Mouse (Mus musculus) intestine, embryonic 14.5 days (tissue): ENCODE data around the gene Mmp28. TPM values are rescaled to one million over a fixed set of nuclear protein-coding genes. Genes with fewer than 3 reads are reported as not detected.

ENCODE experiments used
- ATAC-seq: fragments of 200-750 bp; cut with Nextera tagmentation; replicated peaks from 2 replicates; pipeline ENCODE4 v1.8.0; 2017; ENCODE audit warnings: low read depth, moderate number of reproducible peaks, moderate TSS enrichment, moderate library complexity; ENCODE audit not compliant: low FRiP score, low TSS enrichment
- DNase-seq: peaks from one replicate; pipeline ENCODE4 v3.0.0-alpha.2; 2018; ENCODE audit warnings: low spot score
- H3K27ac ChIP-seq: fragments of 300-500 bp; sonication (generic); 2 replicates; pipeline ENCODE4 v1.5.1; 2014; ENCODE audit warnings: low read depth, mild to moderate bottlenecking, control low read depth
- H3K27me3 ChIP-seq: fragments of 300-500 bp; sonication (generic); replicated peaks from 2 replicates; pipeline ENCODE4 v1.6.1; 2014; ENCODE audit warnings: low read length, control low read depth; ENCODE audit not compliant: control insufficient read depth, insufficient read depth
- H3K36me3 ChIP-seq: fragments of 300-500 bp; sonication (generic); 2 replicates; pipeline ENCODE4 v1.6.1; 2014; ENCODE audit warnings: low read length, control low read depth; ENCODE audit not compliant: control insufficient read depth, insufficient read depth
- H3K4me1 ChIP-seq: fragments of 300-500 bp; sonication (generic); replicated peaks from 2 replicates; pipeline ENCODE4 v1.6.1; 2014; ENCODE audit warnings: low read length, control low read depth, mixed read lengths; ENCODE audit not compliant: control insufficient read depth, insufficient read depth
- H3K4me2 ChIP-seq: fragments of 300-500 bp; sonication (generic); 2 replicates; pipeline ENCODE4 v1.6.1; 2014; ENCODE audit warnings: low read length
- H3K4me3 ChIP-seq: fragments of 300-500 bp; sonication (generic); 2 replicates; pipeline ENCODE4 v1.5.1; 2014; ENCODE audit warnings: low read depth, low read length, control low read depth, mixed read lengths
- H3K9ac ChIP-seq: fragments of 300-500 bp; sonication (generic); 2 replicates; pipeline ENCODE4 v1.6.1; 2014; ENCODE audit warnings: mild to moderate bottlenecking, low read length
- H3K9me3 ChIP-seq: fragments of 300-500 bp; sonication (generic); 2 replicates; pipeline ENCODE4 v1.6.1; 2016; ENCODE audit warnings: low read length, control low read depth; ENCODE audit not compliant: control insufficient read depth
- WGBS: fragments of 180-500 bp; shearing (Covaris S2); extraction: QIAGEN DNeasy Blood & Tissue Kit; methylation state at CpG from one replicate; pipeline ENCODE4 v1.1.7; 2014; 5-methylcytosine and 5-hydroxymethylcytosine counted together
- polyA plus RNA-seq: library from polyadenylated mRNA; unstranded; fragments of >200 nt; fragmentation: Nextera tagmentation; extraction: Ambion mirVana; gene quantifications from 2 replicates; pipeline ENCODE4 v1.2.1, GENCODE M21; 2014

Mmp28 gene
- polyA plus RNA-seq, 1 experiment from 2014 or later = 1.2 TPM

DNA sequence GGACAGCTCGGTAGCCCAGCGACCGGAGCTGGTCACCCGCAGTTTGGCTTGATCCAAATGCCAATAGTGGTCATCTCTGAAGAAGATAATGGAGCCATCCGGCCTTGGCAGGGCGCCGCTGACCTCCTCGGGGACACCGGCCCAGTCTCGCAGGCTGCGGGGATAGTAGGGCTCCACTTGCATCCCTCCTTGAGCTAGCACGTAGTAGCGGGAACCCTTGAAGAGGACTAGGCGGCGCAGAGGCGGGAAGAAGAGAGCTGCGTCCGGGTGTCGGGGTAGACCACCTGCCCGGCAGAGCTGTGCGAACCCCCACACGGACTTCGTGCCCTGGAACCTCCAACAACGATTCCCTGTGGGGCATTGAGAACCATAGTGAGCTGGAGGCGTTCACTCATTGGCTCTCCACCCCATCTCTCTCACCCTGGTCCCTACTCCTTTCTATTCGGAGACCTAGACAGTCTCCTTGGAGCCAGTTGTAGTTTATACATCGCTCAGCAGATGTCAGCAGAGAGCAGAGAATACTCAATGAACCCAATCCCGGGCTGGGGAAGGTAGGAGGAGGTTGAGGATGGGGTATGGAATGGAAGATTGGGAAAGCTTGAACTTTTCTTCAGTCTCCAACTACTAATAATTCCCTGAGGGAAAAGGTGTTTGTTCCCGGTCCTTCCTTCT lies 20.1 kb downstream of the Mmp28 start:
- H3K36me3 ChIP-seq = no peaks in the 10 kb centered on the region
- DNase-seq (peak; percentile 91), ATAC-seq (peak; percentile 37; the same call in 1 of the 2 replicates)
- no peak overlapping the region for H3K4me3 ChIP-seq
- no peak overlapping the region for H3K27ac ChIP-seq
- peak overlapping the region; percentile 12; the same call in 1 of the 2 replicates for H3K4me2 ChIP-seq
- H3K9ac ChIP-seq = no peak overlapping the region
- 15% methylated on average over 29 of the region's 29 CpGs for WGBS
- no peaks in the 10 kb centered on the region for H3K9me3 ChIP-seq
- H3K27me3 ChIP-seq = peaks cover 48% of the 10 kb centered on the region
- H3K4me1 ChIP-seq = peaks cover 15% of the 10 kb centered on the region; the same call in 1 of the 2 replicates

DNA sequence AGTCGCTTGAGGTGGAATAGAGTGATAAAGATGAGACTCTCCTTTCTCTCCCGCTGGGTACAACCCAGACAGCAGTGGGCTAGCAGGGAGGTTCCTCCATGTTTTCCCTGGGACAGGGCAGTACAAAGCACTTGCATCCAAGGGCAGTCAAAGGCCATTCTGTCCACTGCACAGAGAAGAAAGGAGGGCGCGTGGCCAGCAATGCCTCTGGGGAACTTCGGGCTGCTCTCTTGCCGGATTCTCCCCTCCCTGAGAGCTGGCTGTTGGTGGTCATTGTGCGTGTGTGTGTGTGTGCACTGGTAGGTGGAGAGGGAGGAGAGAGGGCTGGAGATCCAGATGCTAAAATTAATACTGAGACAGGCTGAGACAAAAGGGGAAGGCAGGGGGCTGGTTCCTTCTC lies 21.6 kb downstream of the Mmp28 start:
- Histone ChIP-seq H3K4me3 (peak overlapping the region; percentile 56; the same call in 1 of the 2 replicates), H3K27ac (no peak overlapping the region), H3K27me3 (peaks cover 48% of the 10 kb centered on the region), H3K9me3 (no peaks in the 10 kb centered on the region), H3K4me1 (peaks cover 13% of the 10 kb centered on the region; the same call in 1 of the 2 replicates), H3K36me3 (no peaks in the 10 kb centered on the region), H3K4me2 (peak overlapping the region; percentile 90), H3K9ac (no peak overlapping the region)
- ATAC-seq = no peak
- DNase-seq = no peak
- WGBS = 46% methylated on average over 7 of the region's 7 CpGs

DNA sequence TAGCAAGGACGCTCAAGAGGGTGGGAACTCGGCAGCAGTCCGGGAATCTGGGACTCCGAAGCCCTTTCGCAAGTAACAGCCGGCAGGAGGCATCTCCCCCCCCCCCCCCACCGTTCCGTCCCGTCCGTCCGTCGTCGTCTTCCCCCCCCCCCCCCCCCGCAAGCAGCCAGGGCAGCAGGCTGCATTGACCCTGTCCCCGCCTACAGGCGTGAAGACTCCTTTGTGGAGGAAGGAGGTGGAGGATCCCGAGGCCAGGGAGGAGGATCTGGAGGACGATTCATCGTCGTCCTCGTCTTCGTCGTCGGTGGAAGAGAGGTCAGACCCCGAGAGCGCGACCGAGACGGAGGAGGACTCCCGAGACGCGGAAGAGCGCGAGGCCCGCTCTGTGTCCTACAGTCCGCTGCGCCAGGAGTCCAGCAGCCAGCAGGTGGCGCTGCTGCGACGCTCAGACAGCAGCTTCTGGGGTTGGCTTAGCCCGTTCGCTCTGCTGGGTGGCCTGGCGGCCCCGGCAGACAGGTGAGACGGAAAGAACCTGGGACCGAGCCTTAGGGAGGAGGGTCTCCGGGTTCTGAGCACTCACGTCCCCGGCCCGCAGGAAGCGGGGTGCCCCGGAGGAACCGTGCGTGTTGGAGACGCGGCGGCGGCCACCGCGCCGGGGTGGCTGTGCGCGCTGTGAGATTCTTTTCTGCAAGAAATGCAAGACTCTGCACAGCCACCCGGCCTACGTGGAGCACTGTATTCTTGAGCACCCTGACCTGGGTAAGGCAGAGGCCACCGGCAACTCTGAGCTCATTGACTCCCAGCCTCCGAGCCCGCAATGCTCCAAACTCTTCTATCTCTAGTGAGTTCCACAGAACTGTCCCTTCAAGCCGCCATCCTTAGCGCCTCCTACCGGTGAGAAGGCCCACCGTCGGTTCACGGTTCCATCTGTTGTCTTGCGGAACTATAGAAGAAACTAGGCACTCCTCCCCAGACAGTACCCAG lies 22.5 kb downstream of the Mmp28 start:
- under 1% methylated on average over 66 of the region's 75 CpGs for WGBS
- ATAC-seq (peak; percentile 92), DNase-seq (peak; percentile 93)
- Histone ChIP-seq H3K4me2 (peak overlapping the region; percentile 90), H3K9ac (peak overlapping the region; percentile 48), H3K27me3 (peaks cover 42% of the 10 kb centered on the region), H3K27ac (peak overlapping the region; percentile 49; the same call in 1 of the 2 replicates), H3K4me3 (peak overlapping the region; percentile 56), H3K9me3 (no peaks in the 10 kb centered on the region), H3K36me3 (no peaks in the 10 kb centered on the region), H3K4me1 (peaks cover 13% of the 10 kb centered on the region; the same call in 1 of the 2 replicates)

DNA sequence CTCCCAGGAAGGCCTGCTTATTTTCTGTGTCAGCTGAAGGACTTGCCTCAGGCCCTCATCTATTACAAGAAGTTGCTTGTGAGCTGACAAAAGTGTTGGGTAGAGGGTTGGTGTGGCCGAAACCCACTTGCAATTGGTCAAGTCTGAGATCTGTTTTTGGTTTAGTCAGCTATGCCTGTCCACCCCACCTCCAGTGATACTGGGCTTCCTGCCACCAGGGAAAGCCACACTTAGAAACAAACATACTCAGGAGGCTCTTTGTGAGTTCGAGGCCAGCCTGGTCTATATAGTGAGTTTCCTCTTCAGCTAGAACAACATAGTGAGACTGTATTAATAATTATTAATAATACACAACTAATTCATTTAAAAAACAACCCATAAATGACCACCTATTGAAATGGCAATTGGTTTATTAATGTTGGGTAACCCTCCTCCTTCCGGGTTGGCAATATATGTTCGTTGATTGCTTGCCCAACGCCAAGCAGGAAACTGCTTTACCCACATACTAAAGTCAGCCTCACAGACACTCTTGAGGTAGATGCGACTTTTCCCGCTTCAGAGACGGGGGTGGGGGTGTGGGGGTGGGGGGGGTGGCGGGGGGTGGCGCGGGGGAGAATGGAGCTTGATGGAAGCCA lies 23.3 kb downstream of the Mmp28 start:
- no peak overlapping the region for H3K27ac ChIP-seq
- H3K9me3 ChIP-seq = no peaks in the 10 kb centered on the region
- ATAC-seq (no peak), DNase-seq (no peak)
- 22% methylated on average over 11 of the region's 11 CpGs for WGBS
- H3K4me2 ChIP-seq = peak overlapping the region; percentile 90
- H3K9ac ChIP-seq = no peak overlapping the region; the same call in 1 of the 2 replicates
- no peaks in the 10 kb centered on the region for H3K36me3 ChIP-seq
- peaks cover 13% of the 10 kb centered on the region; the same call in 1 of the 2 replicates for H3K4me1 ChIP-seq
- H3K27me3 ChIP-seq = peaks cover 34% of the 10 kb centered on the region
- H3K4me3 ChIP-seq = no peak overlapping the region

DNA sequence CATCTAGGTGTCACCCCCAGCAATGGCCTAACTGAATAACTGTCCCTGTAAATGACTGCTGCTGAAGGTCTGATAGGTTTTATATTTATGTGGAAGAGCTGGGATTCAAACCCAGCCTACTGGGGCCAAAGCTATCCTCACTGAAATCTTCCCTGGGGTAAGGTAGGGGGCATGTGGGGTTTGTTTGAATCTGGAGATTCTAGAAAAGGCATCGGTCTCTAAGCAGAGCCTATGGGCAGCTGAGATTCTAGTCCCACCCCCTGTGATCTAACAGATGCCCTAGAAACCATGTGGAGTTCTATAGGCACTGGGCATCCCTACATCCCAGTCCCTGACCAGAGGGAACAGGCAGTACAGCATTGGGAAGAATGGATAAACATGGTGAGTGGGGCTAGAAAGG lies 25.5 kb downstream of the Mmp28 start, which contains the start of gene 1700020L24Rik:
1700020L24Rik (plus strand) TSS at position 301 of the 400 bp plus-strand sequence.
- no peak for ATAC-seq
- no peak within 1 kb of the TSS for H3K4me3 ChIP-seq
- H3K4me1 ChIP-seq = 0 out of 2 replicates have a peak, but pooled peaks cover 6% of the 10 kb centered on the region
- H3K27me3 ChIP-seq = peaks cover 14% of the 10 kb centered on the region
- H3K4me2 ChIP-seq = no peak within 1 kb of the TSS
- WGBS = 85% methylated on average over 1 of the region's 1 CpGs
- H3K9me3 ChIP-seq = no peaks in the 10 kb centered on the region
- no peak within 1 kb of the TSS for H3K9ac ChIP-seq
- no peak for DNase-seq
- H3K36me3 ChIP-seq = no peaks in the 10 kb centered on the region
- H3K27ac ChIP-seq = no peak within 1 kb of the TSS

DNA sequence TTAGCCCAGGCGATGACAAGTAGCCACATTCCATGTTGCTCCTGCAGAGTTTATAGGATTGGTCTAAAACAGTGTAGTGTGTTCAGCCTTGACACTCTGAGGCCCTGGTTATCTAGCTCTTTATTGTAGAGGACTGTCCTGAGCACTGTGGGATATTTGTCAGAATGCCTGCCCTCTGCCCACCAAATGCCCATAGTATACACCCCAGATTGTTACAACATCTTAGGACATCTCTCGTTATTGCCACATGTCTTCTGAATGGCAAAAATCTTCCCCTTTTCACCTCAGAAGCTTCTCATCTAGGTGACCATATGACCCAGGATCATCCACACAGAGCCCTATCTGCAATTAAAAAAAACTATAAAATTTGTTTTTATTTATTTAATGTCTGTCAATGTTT lies 30.3 kb downstream of the Mmp28 start:
- H3K9ac ChIP-seq = no peak overlapping the region
- peaks cover 18% of the 10 kb centered on the region for H3K27me3 ChIP-seq
- DNase-seq (no peak), ATAC-seq (no peak)
- no peaks in the 10 kb centered on the region for H3K4me1 ChIP-seq
- 81% methylated on average over 2 of the region's 2 CpGs for WGBS
- no peaks in the 10 kb centered on the region for H3K36me3 ChIP-seq
- no peaks in the 10 kb centered on the region for H3K9me3 ChIP-seq
- H3K4me3 ChIP-seq = no peak overlapping the region
- H3K4me2 ChIP-seq = no peak overlapping the region
- H3K27ac ChIP-seq = no peak overlapping the region

DNA sequence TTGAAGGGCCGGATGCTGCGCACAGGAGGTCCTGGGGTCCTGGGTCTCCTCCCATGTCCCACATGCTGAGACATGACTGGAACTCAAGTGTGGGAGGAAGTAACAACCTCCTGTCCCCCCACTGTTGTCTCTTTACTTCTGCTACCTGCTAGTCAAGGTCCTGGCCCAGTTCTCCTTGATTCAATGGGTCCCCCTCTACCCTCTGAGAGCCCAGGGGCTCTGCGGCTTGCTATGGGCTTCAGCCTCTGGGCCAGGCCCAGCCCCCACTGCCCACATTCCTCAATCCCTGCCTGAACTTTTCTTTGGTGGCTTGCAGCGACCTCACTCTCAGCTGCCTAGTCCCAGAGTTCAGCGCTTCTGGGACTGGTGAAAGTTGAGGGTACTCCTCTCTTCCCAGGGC lies 33.5 kb downstream of the Mmp28 start, which contains the start of gene Gas2l2:
Gas2l2 (minus strand) TSS at position 101 of the 400 bp plus-strand sequence.
- no peak for ATAC-seq
- H3K4me2 ChIP-seq = no peak within 1 kb of the TSS

DNA sequence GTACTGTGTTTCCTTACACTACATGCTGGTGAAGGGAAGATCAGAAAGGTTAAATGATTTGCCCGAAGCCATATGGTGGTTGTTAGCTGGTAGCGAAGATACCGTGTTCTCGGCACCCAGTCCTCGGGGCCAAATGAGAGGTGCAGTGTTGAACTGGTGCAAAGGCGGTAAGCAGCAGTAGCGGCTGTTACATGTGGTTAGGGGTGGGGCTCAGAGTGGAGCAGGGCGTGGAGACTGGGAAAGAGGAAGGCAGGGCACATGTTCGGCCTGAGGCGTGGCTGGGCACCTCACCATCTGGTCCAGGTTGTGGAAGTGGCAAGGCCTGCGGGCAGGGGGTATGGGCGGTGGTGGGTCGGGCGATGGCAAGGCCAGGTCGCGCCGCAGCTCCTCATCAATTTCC lies 35.9 kb downstream of the Mmp28 start:
- peaks cover 39% of the 10 kb centered on the region for H3K27me3 ChIP-seq
- no peaks in the 10 kb centered on the region for H3K36me3 ChIP-seq
- H3K4me3 ChIP-seq = no peak overlapping the region
- WGBS = 24% methylated on average over 17 of the region's 17 CpGs
- no peaks in the 10 kb centered on the region for H3K4me1 ChIP-seq
- no peak for DNase-seq
- no peaks in the 10 kb centered on the region for H3K9me3 ChIP-seq
- H3K9ac ChIP-seq = no peak overlapping the region
- no peak overlapping the region for H3K4me2 ChIP-seq
- ATAC-seq = no peak
- no peak overlapping the region for H3K27ac ChIP-seq

More for the DNA sequence above, 33.5 kb downstream of the Mmp28 start, which contains the start of gene Gas2l2:
- no peak within 1 kb of the TSS for H3K9ac ChIP-seq
- H3K36me3 ChIP-seq = no peaks in the 10 kb centered on the region
- no peak within 1 kb of the TSS for H3K4me3 ChIP-seq
- no peaks in the 10 kb centered on the region for H3K4me1 ChIP-seq
- H3K27ac ChIP-seq = no peak within 1 kb of the TSS
- H3K9me3 ChIP-seq = no peaks in the 10 kb centered on the region
- DNase-seq = no peak
- 43% methylated on average over 5 of the region's 5 CpGs for WGBS
- H3K27me3 ChIP-seq = peaks cover 39% of the 10 kb centered on the region
